Mouse (Mus musculus) layer of hippocampus, adult 2 months (tissue): ENCODE data around the gene Gba. TPM values are rescaled to one million over a fixed set of nuclear protein-coding genes. Genes with fewer than 3 reads are reported as not detected.

Source experiments
- DNase-seq, 2 experiments: peaks; one replicate each; pipeline ENCODE4 v3.0.0; 2022; ENCODE audit warnings: low spot score in 2 of 2
- H3K27ac ChIP-seq: fragments of 200-600 bp; 2 replicates; pipeline ENCODE4 v1.8.1; 2022
- H3K4me3 ChIP-seq: fragments of 200-600 bp; 2 replicates; pipeline ENCODE4 v1.8.1; 2022; ENCODE audit warnings: mild to moderate bottlenecking
- CTCF ChIP-seq: fragments of 200-600 bp; conservative IDR thresholded peaks from 2 replicates; pipeline ENCODE4 v1.8.1; 2022; ENCODE audit warnings: antibody characterized with exemption, mild to moderate bottlenecking, moderate library complexity
- total RNA-seq, 2 experiments: library from RNA; stranded (reverse); gene quantifications; 2 replicates each; pipeline ENCODE4 v1.2.3; 2021

Gba gene
- total RNA-seq, 2 experiments from 2014 or later: 55.7 to 67.9 TPM

GRCm38 (mm10) chr3:89166945-89167344 lies 35.8 kb upstream of the Gba start:
- DNase-seq: no peak
- Histone ChIP-seq H3K27ac (no peak overlapping the region), H3K4me3 (no peak overlapping the region)
- TF ChIP-seq CTCF: no peak

GRCm38 (mm10) chr3:89174844-89175243 lies 27.9 kb upstream of the Gba start:
- Histone ChIP-seq H3K4me3 (no peak overlapping the region), H3K27ac (no peak overlapping the region)
- DNase-seq: no peak
- TF ChIP-seq CTCF: no peak

- Histone ChIP-seq H3K27ac (no peak overlapping the region), H3K4me3 (no peak overlapping the region)
- TF ChIP-seq CTCF: no peak
- no peak for DNase-seq
These were observed 27.2 kb upstream of the Gba start for GRCm38 (mm10) chr3:89175544-89175943.

GRCm38 (mm10) chr3:89176421-89176820 lies 26.3 kb upstream of the Gba start:
- TF ChIP-seq CTCF: no peak
- Histone ChIP-seq H3K4me3 (no peak overlapping the region), H3K27ac (no peak overlapping the region)
- DNase-seq: no peak

GRCm38 (mm10) chr3:89177242-89178106 lies 25.3 kb upstream of the Gba start, which contains the start of gene Scamp3:
TSS of gene Scamp3 (plus strand) at chr3:89177473.
- peak within 1 kb of the TSS; percentile 97 for H3K4me3 ChIP-seq
- TF ChIP-seq CTCF: no peak
- peak; percentile 83 to 93 for DNase-seq
- peak within 1 kb of the TSS; percentile 87 for H3K27ac ChIP-seq

DNA sequence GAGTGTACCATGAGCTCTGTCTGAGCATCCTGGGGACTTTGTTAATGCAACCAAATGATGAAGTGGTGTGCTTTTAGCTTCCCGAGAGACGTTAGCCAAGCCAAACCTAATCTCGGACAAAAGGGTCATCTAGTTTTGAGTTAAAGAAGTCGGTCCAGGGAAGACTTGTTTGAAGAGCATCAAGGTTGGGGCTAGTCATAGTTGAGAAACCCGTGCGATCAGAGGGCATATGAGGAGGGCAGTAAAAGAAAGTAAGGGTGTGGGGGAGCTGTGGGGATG lies 24.7 kb upstream of the Gba start:
- DNase-seq: no peak
- peak overlapping the region; percentile 87 for H3K27ac ChIP-seq
- H3K4me3 ChIP-seq: peak overlapping the region; percentile 97
- TF ChIP-seq CTCF: no peak

- TF ChIP-seq CTCF: no peak
- no peak for DNase-seq
- Histone ChIP-seq H3K27ac (no peak overlapping the region), H3K4me3 (no peak overlapping the region)
These were observed 23.7 kb upstream of the Gba start for GRCm38 (mm10) chr3:89179056-89179455.

DNA sequence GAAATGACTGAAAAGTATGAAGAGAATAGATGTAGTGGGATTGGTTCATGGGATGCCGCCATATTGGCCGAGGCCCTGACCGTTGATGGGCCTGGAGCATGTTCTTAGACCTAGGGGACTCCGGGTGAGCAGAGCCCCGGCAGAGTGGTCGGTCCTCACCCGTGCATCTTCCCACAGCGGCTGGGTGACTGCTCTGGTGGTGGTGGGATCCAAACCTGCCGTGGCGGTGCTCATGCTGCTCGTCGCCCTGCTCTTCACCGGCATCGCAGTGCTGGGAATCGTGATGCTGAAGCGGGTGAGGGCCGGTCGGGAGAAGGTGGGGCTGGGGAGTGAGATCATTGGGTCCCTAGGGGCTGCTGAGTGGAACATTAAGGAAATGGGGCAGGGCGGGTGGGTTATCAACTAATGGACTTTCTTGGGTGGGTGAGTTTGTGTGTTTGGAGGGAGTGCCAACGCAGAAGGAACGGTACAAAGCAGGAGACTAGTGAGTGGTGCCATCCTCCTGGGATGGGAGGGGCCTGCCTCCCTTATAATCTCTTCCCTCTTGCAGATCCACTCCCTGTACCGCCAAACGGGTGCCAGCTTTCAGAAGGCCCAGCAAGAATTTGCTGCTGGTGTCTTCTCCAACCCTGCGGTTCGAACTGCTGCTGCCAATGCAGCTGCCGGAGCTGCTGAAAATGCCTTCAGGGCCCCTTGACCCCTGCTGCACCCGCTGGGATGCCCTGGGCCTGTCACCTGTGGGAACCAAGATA lies 20.8 kb upstream of the Gba start:
- no peak for DNase-seq
- H3K27ac ChIP-seq: peak overlapping the region; percentile 98; the same call in 1 of the 2 replicates

GRCm38 (mm10) chr3:89182531-89183057 lies 20.1 kb upstream of the Gba start:
- no peak for TF ChIP-seq CTCF
- Histone ChIP-seq H3K27ac (peak overlapping the region; percentile 98), H3K4me3 (peak overlapping the region; percentile 88; the same call in 1 of the 2 replicates)
- DNase-seq: no peak

More for the DNA sequence above, 20.8 kb upstream of the Gba start:
- no peak for TF ChIP-seq CTCF
- H3K4me3 ChIP-seq: no peak overlapping the region

DNA sequence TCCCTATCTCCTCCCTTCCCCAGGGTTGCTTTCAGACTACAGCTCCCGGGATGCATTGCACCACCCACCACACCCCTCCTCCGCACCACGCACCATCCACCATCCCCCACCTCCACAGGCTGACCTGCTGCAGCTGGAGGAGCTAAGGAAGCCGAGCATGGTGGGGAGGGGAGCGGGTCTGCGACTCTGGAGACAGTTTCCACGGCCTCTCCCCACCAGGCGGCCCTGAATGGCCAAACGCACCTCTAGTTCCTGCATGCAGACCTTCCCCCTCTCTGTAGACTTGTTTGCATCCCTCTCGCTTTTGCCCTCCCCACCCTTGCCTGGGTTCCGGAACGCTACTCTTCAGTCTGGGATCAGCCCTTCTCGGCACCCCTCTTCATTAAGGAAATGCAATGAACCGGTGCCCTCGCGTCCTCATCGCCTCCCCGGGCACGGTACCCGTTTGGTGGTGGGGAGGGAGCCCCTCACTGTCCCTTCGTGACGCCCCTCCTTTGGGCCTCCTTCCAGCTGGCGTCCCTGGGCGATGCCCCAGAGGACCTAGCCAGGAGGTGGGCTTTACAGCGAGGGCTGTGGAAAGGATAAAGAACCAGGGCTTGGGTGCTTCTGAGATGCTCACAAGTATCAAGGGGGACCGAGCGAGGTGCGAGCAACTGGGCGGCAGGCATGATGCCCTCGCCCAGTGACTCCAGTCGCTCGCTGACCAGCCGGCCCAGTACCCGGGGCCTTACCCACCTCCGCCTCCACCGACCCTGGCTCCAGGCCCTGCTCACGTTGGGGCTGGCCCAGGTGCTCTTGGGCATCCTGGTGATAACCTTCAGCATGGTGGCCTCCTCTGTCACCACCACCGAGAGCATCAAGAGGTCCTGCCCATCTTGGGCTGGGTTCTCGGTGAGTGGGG lies 19.4 kb upstream of the Gba start, which contains the start of gene Fam189b:
Gene Fam189b (plus strand): TSS at position 86 of the 901 bp plus-strand sequence.
- H3K27ac ChIP-seq: peak within 1 kb of the TSS; percentile 98
- peak; percentile 27 for TF ChIP-seq CTCF
- H3K4me3 ChIP-seq: peak within 1 kb of the TSS; percentile 88
- DNase-seq: peak; percentile 91 to 95

DNA sequence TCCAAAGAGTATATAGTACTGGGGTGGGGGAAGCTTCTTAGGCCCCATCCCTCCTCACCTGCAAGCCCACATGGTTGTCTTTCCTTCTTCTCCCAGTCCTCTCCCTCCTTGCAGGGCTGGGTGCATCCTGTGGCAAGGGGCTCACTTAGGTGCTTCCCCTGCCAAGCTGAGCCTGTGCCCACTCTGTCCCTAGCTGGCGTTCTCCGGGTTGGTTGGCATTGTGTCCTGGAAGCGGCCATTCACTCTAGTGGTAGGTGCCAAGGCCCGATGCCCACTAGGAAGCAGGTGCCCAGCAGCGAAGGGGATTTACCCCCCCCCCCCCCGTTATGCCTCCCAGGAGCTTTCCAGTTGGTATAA lies 18.8 kb upstream of the Gba start:
- H3K4me3 ChIP-seq: peak overlapping the region; percentile 88
- DNase-seq: no peak
- no peak for TF ChIP-seq CTCF
- H3K27ac ChIP-seq: peak overlapping the region; percentile 98

DNA sequence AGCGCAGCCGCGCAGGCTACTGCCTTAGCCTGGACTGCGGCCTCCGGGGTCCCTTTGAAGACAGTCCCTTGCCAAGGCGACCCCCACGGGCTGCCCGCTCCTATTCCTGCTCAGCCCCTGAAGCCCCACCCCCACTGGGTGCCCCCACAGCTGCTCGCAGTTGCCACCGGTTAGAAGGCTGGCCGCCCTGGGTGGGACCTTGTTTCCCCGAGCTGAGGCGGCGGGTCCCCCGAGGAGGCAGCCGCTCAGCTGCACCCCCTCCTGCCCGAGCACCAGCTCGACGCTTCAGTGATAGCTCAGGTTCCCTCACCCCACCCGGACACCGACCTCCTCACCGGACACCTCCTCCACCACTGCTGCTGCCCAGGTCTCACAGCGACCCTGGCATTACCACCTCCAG lies 15.5 kb upstream of the Gba start:
- DNase-seq: no peak
- Histone ChIP-seq H3K27ac (no peak overlapping the region), H3K4me3 (no peak overlapping the region)
- no peak for TF ChIP-seq CTCF
